Mouse (Mus musculus): ENCODE results near the gene Ube2v1. TPM values are rescaled to one million over a fixed set of nuclear protein-coding genes. Genes with fewer than 3 reads are reported as not detected.

The Ube2v1 gene
- total RNA-seq (2021): 100 to 1,000 TPM; 160 to 167 TPM
- long read RNA-seq, experiment 1, transcript Ube2v1-201 (3 exons, 1,586 nt): minor isoform, 5 of 322 reads
- long read RNA-seq, experiment 1, transcript Ube2v1-202 (4 exons, 2,041 nt): major isoform, 271 of 322 reads
- long read RNA-seq, experiment 1, transcript Ube2v1-207 (5 exons, 924 nt): minor isoform, 23 of 322 reads
- long read RNA-seq, experiment 1, partial matches to known transcripts: 1 of 322 reads
- long read RNA-seq, experiment 1, other reads (novel, unspliced or antisense): 20 of 322 reads
- long read RNA-seq, experiment 2, transcript Ube2v1-202 (4 exons, 2,041 nt): major isoform, 251 of 325 reads
- long read RNA-seq, experiment 2, transcript Ube2v1-201 (3 exons, 1,586 nt): minor isoform, 5 of 325 reads
- long read RNA-seq, experiment 2, transcript Ube2v1-207 (5 exons, 924 nt): minor isoform, 35 of 325 reads
- long read RNA-seq, experiment 2, partial matches to known transcripts: 5 of 325 reads
- long read RNA-seq, experiment 2, other reads (novel, unspliced or antisense): 28 of 325 reads

DNA sequence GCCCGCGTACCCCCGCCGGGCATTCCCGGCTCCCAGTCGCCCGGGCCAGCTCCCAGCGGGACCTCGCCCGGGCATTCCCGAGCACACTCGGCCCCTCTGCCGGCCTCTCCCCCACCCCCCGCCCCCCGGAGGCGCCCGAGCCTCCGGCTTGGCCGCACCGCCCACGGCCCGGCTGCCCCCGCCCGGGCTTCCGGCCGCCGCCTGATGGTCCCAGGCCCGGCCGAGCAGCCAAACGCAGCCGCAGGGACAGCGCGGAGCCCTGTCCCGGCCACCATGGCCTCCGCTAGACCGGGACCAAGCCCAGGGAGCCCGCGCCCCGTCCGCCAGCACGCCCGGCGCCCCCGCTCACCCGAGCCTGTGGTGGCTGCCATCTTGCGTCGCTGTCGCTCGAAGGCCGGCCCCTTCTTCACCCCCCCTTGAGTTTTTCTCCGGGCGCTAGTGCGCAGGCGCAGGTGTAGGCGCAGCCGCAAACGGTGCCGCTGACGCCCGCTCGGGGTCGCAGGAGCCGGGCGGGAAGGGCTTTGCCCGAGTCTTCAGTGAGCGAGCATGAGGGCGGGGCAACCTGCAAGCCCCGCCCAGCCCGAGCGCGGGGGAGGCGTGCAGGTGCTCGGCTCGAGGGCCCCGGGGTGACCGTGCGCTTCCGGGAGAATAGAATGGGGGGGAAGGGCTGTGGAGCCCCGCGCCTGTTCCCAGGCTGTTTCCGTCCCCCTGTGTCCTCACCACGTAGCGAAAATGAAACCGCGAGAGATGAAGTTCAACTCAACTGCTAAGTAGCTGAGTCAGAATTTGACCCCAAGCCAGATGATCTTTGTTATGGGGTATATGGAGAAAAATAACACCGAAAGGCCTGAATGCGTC lies at the start of gene Ube2v1:
TSS of gene Ube2v1 (minus strand) at position 505 of the 858 bp plus-strand sequence.
- DNase-seq: peak; percentile 95 to 97
- intact Hi-C loops (cut with DNase I): no loop called here

DNA sequence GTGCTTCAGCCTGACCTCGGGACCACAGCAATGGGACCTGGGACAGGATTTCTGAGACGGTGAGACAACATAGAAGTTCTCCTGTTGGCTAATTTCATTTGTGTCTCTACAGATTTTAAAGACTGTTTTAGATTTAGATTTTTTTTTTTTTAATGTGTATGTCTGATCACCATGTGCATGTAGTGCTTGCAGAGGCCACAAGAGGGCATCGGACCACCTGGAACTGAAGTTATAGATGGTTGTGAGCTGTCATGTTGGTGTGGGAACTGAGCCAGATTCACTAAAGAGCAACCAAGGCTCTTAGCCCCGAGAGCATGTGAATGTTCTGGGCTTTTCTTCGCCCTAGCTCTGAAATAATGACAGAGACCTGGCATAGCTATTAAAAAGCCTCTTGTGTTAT lies 48.8 kb upstream of the Ube2v1 start:
- intact Hi-C loops (cut with DNase I): loop anchor here (1.0 to 10.0 kb wide), 2 partner anchors 40 to 324 kb away; no protein-coding TSS in a partner anchor
- peak in 1 of 2 experiments; percentile 42 for DNase-seq

DNA sequence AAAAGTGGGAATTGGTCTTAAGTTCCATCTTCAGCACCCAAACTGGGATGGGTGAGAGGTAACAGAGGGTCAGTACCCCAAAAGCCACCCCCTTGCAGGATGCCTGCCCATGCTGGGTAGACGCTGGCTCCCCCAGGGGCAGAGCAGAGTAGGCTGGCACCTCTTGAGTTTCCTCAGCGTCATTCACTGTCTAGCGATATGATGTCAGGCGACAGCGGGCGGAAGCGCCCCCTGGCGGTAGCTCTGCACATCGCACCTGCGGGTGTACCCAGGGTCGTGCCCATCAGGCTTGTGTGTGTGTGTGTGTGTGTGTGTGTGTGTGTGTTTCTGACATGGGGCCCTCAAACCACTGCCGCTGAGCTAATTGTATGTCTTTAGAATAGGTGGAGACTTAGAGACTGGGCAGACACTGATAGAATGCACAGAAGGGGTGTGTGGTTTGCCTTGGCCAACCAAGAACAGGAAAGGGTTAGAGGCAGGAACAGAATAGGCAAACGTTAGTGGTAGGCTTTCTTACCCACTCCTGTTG lies 48.1 kb upstream of the Ube2v1 start:
- intact Hi-C loops (cut with DNase I): loop anchor here (1.0 to 10.0 kb wide), 3 partner anchors 40 to 325 kb away; no protein-coding TSS in a partner anchor
- peak; percentile 78 to 79 for DNase-seq

DNA sequence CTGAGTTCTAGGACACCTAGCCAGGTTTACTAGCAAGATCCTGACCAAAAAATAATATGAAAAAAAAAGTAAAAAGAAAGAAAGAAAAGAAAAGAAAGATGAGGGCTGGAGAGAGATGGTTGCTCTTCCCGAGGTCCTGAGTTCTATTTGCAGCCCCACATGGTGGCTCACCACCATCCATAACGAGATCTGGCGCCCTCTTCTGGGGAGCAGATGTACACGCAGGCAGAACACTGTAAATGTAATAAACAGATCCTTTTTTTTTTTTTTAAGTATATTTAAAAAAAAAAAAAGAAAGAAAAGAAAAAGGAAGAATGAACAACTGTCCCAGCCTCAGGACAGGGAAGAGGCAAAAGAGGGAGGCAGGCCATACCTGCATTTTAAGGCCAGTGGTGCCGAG lies 46.7 kb upstream of the Ube2v1 start:
- no peak for DNase-seq
- intact Hi-C loops (cut with DNase I): loop anchor here (5.0 kb wide), 1 partner anchor 146 kb away; no protein-coding TSS in a partner anchor

DNA sequence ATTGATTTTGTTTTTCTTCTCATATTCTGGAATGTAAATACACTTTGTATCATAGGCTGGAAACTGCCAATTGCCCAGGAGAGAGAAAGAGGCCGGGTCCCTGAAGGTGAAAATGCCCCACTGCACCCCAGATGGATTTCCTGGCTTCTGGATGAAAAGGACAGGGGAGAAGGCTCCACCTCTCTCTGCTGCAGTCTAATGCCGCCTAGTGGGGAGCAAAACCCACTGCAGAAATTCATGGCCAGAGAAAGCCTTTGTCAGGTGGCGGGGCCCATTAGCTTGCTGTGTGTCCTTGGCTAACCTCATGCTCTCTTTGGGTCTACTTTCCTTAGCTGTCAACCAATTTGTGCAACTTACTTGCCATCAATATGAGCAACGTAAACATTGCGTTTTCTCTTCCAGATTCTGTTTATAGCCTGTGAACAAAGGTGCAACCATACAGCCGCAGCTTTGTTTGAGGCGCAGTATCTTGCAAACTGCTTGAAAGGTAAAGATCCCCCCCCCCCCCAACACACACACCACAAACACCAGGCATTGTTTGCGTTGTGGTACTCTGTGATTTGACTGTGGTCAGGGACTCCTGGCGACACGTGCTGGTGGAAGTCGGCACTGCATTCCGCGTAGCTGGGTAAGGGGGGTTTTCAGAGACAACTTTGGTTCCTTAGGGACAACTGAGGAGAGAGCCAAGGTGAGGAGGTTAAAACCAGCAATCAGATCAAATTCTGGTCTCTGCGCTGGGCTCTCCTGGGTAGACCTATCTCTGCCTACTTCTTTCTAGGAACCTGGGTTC lies 43.4 kb upstream of the Ube2v1 start:
- no peak for DNase-seq
- intact Hi-C loops (cut with DNase I): loop anchor here (5.0 kb wide), 1 partner anchor 143 kb away; no protein-coding TSS in a partner anchor

DNA sequence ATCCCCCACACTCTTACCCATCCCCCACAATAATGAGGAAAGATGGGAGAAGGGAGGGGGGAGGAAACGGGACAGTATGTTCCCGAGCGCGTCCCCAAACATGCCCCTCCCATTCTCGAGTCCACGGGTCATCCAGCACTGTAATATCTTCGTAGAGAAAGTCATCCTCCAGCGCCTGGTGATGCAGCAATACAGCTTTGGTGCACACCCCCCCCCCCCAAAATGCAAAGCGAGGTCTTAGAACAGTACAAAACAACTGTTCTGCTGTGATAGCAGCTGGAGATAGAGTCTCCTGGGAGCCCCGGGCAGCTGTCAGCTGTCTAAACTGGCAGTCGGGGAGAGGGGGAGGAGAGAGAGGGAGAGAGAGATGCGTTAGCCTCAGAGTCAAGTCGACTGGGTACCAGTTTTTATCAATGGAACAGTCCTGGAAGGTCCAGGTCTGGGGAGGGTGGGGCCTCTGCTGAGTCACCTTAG lies 40.4 kb upstream of the Ube2v1 start:
- DNase-seq: no peak
- intact Hi-C loops (cut with DNase I): no loop called here

DNA sequence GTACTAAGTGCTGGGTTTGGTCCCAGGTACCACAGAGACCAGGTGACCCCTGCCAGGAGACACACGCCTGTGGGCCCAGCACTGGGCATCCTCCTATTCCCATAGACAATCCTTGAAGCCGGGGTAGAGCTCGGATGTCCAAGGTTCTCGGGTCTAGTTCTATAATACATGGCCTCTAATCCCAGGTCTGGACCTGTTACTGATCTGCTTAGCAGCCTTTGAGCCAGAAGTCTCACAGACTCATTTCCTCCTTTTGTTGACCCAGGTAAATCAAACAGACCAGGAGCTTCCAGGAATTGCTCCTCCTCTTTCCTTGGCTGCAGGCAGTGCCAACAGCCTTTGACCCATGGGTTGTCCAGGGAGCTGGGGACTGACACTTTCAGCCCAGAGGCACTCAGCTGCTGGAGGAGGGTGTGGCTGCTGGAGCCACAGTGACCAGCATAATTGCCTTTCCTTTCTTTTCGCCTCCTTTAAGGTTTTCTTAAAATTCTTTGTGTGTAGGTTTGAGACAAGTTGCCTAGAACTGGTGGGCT lies 39.3 kb upstream of the Ube2v1 start:
- intact Hi-C loops (cut with DNase I): no loop called here
- no peak for DNase-seq

DNA sequence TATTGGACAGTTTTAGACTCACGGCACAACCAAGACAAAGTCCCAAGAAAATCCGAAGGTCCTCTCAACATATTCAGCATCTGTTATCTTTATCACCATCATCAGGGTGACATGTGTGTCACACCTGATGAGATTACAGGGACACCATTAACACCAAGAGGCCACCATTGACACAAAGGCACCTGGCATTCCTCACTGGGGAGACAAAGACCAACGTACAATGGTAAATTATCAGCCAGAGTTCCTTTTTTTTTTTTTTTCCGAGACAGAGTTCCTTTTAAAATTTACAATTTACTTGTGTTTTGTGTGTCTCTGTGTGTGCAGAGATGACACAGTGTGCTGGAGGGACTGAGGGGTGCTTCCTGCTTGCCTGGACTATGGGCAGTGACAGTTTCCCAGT lies 37.5 kb upstream of the Ube2v1 start:
- DNase-seq: no peak
- intact Hi-C loops (cut with DNase I): no loop called here

DNA sequence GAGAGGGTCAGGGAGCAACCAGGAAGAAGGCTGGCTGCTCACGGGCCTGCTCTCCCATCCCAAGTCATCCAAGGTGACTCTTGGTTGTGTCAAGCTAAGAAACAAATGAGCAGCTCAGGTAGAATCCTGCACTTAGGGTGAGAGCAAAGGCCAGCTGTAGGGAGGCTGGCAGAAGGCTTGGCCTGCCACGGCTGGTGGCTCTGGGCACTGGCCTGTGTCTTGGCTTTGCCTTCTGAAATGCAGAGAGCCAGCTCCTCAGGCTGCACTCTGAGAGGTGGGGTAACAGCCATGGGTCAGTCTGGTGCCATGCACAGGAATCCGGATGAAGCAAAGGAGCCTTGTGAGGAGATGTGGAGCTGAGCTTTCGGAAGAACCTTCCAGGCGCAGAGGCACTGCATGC lies 36.5 kb upstream of the Ube2v1 start:
- DNase-seq: no peak
- intact Hi-C loops (cut with DNase I): no loop called here

DNA sequence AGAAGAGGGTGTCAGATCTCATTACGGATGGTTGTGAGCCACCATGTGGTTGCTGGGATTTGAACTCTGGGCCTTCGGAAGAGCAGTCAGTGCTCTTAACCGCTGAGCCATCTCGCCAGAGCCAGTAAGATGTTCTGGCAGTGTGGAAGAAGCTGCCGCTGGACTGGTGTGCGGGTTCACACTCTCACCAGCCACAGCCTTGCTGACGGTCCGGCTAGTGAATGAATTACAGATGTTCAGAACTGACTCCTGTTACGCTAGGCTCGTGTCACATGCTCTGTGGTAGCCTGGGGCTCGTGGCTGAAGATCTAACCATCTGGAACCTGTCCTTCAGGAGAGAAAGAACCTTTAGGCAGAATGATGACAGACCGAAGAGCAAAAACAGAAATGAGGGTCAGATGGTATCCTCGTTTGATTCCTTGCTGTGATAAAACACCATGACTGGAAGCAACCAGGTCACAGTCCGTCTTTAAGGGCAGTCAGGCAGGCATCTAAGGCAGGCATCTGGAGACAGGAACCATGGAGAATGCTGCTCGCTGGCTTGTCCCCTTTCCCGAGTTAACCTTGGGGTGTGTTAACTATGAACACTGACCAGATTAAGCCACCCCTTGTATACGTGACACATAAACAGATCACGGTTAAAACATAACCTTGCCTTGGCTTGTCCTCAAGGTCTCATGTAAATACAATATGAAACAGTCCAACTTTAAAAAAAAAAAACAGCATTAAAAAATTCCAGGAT lies 34.2 kb upstream of the Ube2v1 start:
- intact Hi-C loops (cut with DNase I): no loop called here
- no peak for DNase-seq

DNA sequence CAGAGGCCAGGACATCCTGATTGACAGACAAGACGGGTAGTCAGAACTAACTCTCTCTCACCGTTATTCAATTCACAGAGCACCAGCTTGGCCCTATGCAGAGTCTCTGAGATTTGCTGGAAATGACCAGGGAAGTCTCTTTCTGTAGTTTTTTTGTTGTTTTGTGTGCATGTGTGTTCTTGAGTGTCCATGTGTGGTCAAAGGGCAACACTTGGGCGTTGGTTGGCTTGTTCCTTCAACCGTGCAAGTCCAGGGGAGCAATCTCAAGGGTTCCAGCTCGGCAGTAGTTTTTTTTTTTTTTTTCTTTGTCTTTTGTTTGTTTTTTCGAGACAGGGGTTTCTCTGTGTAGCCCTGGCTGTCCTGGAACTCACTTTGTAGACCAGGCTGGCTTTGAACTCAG lies 30.8 kb upstream of the Ube2v1 start:
- intact Hi-C loops (cut with DNase I): no loop called here
- no peak for DNase-seq

DNA sequence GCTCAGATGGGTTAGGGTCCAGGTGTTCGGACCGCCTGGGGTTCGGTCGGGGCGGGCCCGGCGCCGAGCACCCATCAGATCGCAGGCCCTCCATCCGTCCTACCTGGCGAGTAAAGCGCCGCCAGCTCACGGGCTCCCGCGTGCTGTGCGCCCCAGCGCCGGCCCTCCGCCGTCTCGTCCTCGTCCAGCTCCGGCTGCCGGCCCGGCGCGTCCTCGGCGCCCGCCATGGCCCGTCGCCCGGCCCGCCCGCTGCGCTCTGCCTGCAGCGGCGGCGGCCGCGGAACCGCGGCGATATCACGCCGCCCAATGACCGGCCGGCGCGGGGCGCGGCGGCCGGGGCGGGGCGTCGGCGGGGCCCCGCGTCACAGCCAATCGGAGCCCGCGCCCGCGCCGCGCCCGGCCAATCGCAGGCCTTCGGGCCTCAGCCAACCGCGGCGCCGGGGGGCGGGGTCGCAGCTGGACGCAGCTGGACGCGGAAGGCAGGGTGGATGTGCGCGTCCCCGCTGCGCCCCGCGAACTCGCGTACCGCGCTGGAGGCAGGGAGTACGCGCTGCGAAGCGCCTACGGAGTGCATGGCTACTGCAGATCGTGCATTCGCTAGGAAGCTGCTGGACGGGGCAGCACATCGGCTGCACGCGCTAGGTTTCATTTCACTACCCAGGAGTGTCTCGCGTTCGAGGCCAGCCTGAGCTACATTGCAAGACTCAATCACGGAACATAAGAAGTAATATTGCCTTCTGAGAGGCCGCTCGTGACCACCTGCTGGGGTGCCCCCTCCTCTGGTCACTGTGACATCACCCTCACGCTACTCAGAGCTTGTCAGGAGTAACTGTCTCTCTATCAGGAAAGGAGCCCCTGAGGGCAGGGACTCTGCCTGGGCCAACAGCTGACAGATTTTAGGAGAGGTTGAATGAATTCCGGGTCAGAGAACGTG lies 29.6 kb upstream of the Ube2v1 start, which contains the start of gene Gm20431:
TSS of gene Gm20431 (minus strand) at position 227 of the 934 bp plus-strand sequence.
- peak; percentile 86 to 97 for DNase-seq
- intact Hi-C loops (cut with DNase I): no loop called here

DNA sequence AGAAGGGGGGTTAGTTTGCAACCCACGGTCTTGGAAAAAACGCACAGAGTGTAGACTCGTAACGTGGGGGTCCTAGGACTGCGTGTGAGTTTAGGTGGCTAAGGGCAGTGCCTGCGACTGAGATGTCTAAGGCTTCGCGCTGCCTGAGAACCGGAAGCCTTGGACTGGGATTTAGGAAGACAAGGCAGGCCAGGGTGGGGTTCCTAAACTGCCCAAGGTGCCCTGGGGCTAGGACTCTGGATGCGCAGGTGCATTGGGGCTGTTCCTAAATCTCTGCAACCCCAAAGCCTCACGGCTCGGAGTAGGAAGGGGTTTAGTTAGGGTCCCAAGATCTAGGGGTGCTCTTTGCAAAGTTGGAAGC lies 28.7 kb upstream of the Ube2v1 start:
- intact Hi-C loops (cut with DNase I): no loop called here
- DNase-seq: no peak

DNA sequence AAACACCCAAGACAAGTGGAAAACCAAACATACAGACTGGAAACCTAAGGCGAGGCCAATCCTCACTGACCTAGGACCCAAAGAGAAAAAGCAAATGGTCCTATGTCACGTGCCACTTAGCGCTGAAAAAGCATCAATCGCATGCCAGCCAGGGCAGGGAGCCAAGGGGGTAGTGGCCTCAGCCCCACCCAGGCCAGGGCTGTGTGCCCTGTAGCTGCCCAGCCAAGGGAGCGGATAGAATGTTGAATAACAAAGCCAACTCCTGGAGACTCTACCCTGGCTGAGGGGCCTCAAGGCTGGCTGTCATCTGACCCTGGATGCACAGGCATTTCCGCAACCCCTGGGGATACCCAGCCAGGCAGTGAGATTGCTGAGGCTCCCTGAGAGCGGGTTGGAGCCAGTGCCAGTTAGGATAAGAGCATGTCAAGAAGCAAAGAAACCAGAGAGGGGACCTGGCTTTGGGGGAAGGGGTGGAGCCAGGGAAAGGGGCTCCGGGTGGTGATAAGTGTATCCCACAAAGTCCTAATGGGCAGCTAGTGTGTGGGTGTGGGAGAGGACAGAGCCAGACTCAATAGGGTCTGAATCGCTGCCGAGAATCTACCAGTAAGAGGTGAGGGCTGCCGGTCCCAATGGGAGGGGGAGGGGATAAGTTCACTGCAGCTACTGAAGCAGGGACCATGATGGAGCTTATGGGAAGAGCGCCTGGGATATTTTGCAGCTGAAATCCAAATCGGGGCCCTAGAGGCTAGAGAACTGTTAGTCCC lies 28.1 kb upstream of the Ube2v1 start:
- intact Hi-C loops (cut with DNase I): no loop called here
- peak in 1 of 2 experiments; percentile 60 for DNase-seq

DNA sequence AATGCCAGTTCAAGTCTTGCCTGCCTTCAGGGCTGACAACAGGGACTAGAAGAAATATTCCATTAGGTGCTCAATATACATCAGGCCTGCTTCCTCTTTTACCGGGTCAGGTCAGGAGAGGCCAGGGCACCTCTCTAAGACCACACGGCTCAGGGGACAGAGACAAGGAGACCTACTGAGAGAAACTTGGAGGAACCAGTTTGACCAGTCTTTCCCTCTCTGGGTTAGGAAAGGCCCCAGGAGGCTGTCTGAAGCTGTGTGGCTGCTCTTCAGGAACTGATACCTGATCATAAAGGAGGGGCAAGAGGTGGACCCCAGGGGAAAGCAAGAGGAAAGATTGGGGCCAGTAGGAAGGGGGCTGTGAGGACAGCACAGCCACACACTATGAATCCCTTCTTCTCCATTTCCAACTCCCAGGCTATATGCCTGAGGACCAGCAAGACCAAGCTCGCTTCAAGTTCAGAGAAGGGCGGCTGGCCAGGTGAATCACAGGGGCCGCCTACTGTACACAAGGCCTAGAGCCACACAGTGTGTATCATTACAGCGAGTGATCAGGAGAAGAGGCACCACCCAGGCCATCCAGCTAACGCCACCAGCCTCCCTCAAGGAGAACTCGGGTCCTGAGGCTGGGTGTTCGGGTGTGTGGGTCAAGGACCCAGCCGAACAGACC lies 27.4 kb upstream of the Ube2v1 start:
- intact Hi-C loops (cut with DNase I): no loop called here
- no peak for DNase-seq

DNA sequence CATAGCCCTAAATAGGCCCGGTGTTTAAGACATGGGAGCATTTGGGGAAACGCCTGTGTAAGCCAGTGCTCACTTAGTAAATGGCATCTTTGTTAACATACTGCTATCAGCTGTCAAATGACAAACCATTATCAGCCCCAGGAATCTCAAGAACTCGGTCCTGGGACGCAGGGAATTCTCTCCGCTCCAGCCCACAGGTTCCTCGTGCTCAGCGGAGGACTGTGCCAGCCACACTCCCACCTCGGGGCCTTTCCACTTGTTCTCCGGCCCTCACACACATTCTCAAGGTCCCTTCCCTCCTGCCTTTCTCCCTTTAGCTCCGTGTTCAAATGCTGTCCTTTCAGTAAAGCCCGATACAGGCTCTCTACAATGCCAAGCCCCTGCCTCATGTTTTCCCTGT lies 26.8 kb upstream of the Ube2v1 start:
- intact Hi-C loops (cut with DNase I): no loop called here

DNA sequence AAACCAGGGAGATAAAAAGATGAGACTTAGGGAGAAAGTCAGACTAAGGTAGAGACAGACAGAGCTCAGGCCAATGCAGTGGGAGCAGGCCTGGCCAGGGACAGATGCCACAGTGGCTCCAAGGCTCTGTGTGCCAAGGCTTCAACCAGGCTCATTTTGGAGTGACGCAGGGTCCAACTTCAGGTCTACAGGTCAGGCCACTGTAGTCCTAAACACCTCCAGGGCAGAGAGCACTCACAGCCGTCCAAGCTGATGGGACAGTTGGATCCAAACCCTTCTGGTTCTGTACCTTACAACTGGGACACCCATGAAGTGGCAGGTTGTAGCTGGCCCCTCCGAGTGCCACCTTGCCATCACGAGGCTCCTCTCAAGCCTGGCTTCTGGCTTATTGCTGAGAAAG lies 26.1 kb upstream of the Ube2v1 start:
- intact Hi-C loops (cut with DNase I): no loop called here
- no peak for DNase-seq

More for the DNA sequence above, 26.8 kb upstream of the Ube2v1 start:
- DNase-seq: no peak

Measured in gastrocnemius, postnatal 36 days (tissue).